Mouse (Mus musculus): Measurements from ENCODE around the gene Kiss1. TPM values are rescaled to one million over a fixed set of nuclear protein-coding genes. Genes with fewer than 3 reads are reported as not detected.

Kiss1 gene
- total RNA-seq (2021): not detected
- long read RNA-seq, experiment 1: 0 reads
- long read RNA-seq, experiment 2: 0 reads

- no peak for DNase-seq (ENCODE audit: low spot score)
Observed at GRCm38 (mm10) chr1:133321267-133321925, at the start of gene Kiss1. Gene Kiss1 (plus strand): TSS chr1:133321875.

- DNase-seq (ENCODE audit: low spot score): no peak
Observed at GRCm38 (mm10) chr1:133274163-133274562, 47.5 kb upstream of the Kiss1 start.

GRCm38 (mm10) chr1:133276983-133277382 is 44.7 kb upstream of the Kiss1 start:
- DNase-seq (ENCODE audit: low spot score): no peak

GRCm38 (mm10) chr1:133278539-133278938 is 43.1 kb upstream of the Kiss1 start:
- no peak for DNase-seq (ENCODE audit: low spot score)

GRCm38 (mm10) chr1:133278946-133279631 is 42.6 kb upstream of the Kiss1 start:
- no peak for DNase-seq (ENCODE audit: low spot score)

GRCm38 (mm10) chr1:133279632-133280093 is 42.0 kb upstream of the Kiss1 start:
- no peak for DNase-seq (ENCODE audit: low spot score)

- DNase-seq (ENCODE audit: low spot score): no peak
Observed at GRCm38 (mm10) chr1:133280537-133280936, 41.1 kb upstream of the Kiss1 start.

GRCm38 (mm10) chr1:133285907-133286306 is 35.8 kb upstream of the Kiss1 start:
- no peak for DNase-seq (ENCODE audit: low spot score)

GRCm38 (mm10) chr1:133287051-133287450 is 34.6 kb upstream of the Kiss1 start:
- no peak for DNase-seq (ENCODE audit: low spot score)

GRCm38 (mm10) chr1:133287880-133288279 is 33.8 kb upstream of the Kiss1 start:
- DNase-seq (ENCODE audit: low spot score): no peak

GRCm38 (mm10) chr1:133291888-133292287 is 29.8 kb upstream of the Kiss1 start:
- no peak for DNase-seq (ENCODE audit: low spot score)

GRCm38 (mm10) chr1:133292608-133293007 is 29.1 kb upstream of the Kiss1 start:
- DNase-seq (ENCODE audit: low spot score): no peak

GRCm38 (mm10) chr1:133296376-133296775 is 25.3 kb upstream of the Kiss1 start:
- DNase-seq (ENCODE audit: low spot score): peak; percentile 13

- no peak for DNase-seq (ENCODE audit: low spot score)
Observed at GRCm38 (mm10) chr1:133298816-133299215, 22.9 kb upstream of the Kiss1 start.

GRCm38 (mm10) chr1:133302540-133302939 is 19.1 kb upstream of the Kiss1 start:
- DNase-seq (ENCODE audit: low spot score): peak; percentile 55

GRCm38 (mm10) chr1:133306842-133307241 is 14.8 kb upstream of the Kiss1 start:
- DNase-seq (ENCODE audit: low spot score): peak; percentile 84

GRCm38 (mm10) chr1:133307318-133307717 is 14.4 kb upstream of the Kiss1 start:
- DNase-seq (ENCODE audit: low spot score): peak; percentile 62

GRCm38 (mm10) chr1:133309652-133310267 is 11.9 kb upstream of the Kiss1 start, which contains the start of gene Golt1a:
Gene Golt1a (plus strand): TSS chr1:133309800.
- no peak for DNase-seq (ENCODE audit: low spot score)

GRCm38 (mm10) chr1:133311240-133311639 is 10.4 kb upstream of the Kiss1 start:
- DNase-seq (ENCODE audit: low spot score): no peak

GRCm38 (mm10) chr1:133311946-133312345 is 9.7 kb upstream of the Kiss1 start:
- no peak for DNase-seq (ENCODE audit: low spot score)

GRCm38 (mm10) chr1:133314364-133314763 is 7.3 kb upstream of the Kiss1 start:
- peak; percentile 55 for DNase-seq (ENCODE audit: low spot score)

- no peak for DNase-seq (ENCODE audit: low spot score)
Observed at GRCm38 (mm10) chr1:133315775-133316174, 5.9 kb upstream of the Kiss1 start.

Data from gastrocnemius, adult 18-20 months (tissue).